In genomic region chr4:154496522-154496921, GRCm38 (mm10) we compare ENCODE assay signal across 11 mouse cellular contexts.
A peak's percentile ranks its signal among the peaks of the same experiment; 100 is the strongest.
DNase-seq lines count a peak whose midpoint lies in the region; ATAC-seq and TF ChIP-seq lines count a peak whose summit lies in the region.
"Had no signal": no experiment of that assay in that cellular context is flagged by ENCODE, and none has a peak within 500 bp of the region (broad histone marks: within the 10 kb centered on the region; RNA-seq: fewer than 3 reads in every experiment).

No protein-coding gene starts in this region.

- ATAC-seq in heart, embryonic 12.5 days (ENCODE audit: insufficient number of reproducible peaks, low FRiP score): no peak
- ATAC-seq in kidney, postnatal 0 days (replicated peaks; ENCODE audit: low FRiP score, low read depth): no peak
- ATAC-seq in megakaryocyte-erythroid progenitor cell, adult 5-6 weeks (replicated peaks; ENCODE audit: low FRiP score, low TSS enrichment, poor library complexity, severe bottlenecking): 0 out of 2 replicates have a peak, but pooled peaks have one; percentile 11

- H3K4me2 ChIP-seq in heart, embryonic 12.5 days: peak overlapping the region; percentile 0; the same call in 1 of the 2 replicates
- H3K4me2 ChIP-seq in kidney, postnatal 0 days (ENCODE audit: low read length): no peak overlapping the region
- H3K4me2 ChIP-seq: embryonic facial prominence, embryonic 12.5 days; midbrain, embryonic 15.5 days had no signal

- H3K36me3 ChIP-seq in heart, embryonic 12.5 days: no peaks in the 10 kb centered on the region
- no peaks in the 10 kb centered on the region for H3K36me3 ChIP-seq in kidney, postnatal 0 days (ENCODE audit: insufficient read depth, low read length)
- no peaks in the 10 kb centered on the region for H3K36me3 ChIP-seq in forebrain, embryonic 10.5 days (replicated peaks)
- H3K36me3 ChIP-seq: embryonic facial prominence, embryonic 12.5 days; midbrain, embryonic 15.5 days had no signal

- TF ChIP-seq CTCF in kidney, postnatal 0 days (IDR thresholded peaks at IDR 0.05; ENCODE audit: low read depth): no peak

- H3K27ac ChIP-seq in heart, embryonic 12.5 days (ENCODE audit: poor library complexity, severe bottlenecking): peak overlapping the region; percentile 77; the same call in 1 of the 2 replicates
- H3K27ac ChIP-seq in kidney, postnatal 0 days: peak overlapping the region; percentile 25; the same call in 1 of the 2 replicates
- peak overlapping the region; percentile 39; the same call in 1 of the 2 replicates for H3K27ac ChIP-seq in brown adipose tissue, adult 24 weeks (replicated peaks; ENCODE audit: low read depth, low read length)
- no peak overlapping the region for H3K27ac ChIP-seq in forebrain, embryonic 10.5 days
- H3K27ac ChIP-seq: embryonic facial prominence, embryonic 12.5 days; midbrain, embryonic 15.5 days had no signal

- H3K27me3 ChIP-seq in heart, embryonic 12.5 days (replicated peaks): 0 out of 2 replicates have a peak, but pooled peaks cover 7% of the 10 kb centered on the region
- 0 out of 2 replicates have a peak, but pooled peaks cover 4% of the 10 kb centered on the region for H3K27me3 ChIP-seq in kidney, postnatal 0 days (ENCODE audit: insufficient read depth, low read length)
- peaks cover 99% of the 10 kb centered on the region for H3K27me3 ChIP-seq in forebrain, embryonic 10.5 days (ENCODE audit: poor library complexity, severe bottlenecking)

- no peak for DNase-seq in heart, adult 9 months (ENCODE audit: low spot score in 2 of 2)
- DNase-seq in kidney, postnatal 0 days (ENCODE audit: low spot score): no peak
- DNase-seq in kidney, postnatal 25 days: no peak
- no peak for DNase-seq in forebrain, embryonic 10.5 days (ENCODE audit: extremely low spot score, low spot score)
- no peak for DNase-seq in frontal cortex, postnatal 14 days (ENCODE audit: low spot score in 2 of 2)
- DNase-seq: thymus, adult 2 months had no signal

- H3K9ac ChIP-seq in heart, embryonic 12.5 days: no peak overlapping the region
- H3K9ac ChIP-seq in kidney, postnatal 0 days (ENCODE audit: low read depth, low read length): no peak overlapping the region
- H3K9ac ChIP-seq: embryonic facial prominence, embryonic 12.5 days; midbrain, embryonic 15.5 days had no signal

- H3K9me3 ChIP-seq in heart, embryonic 12.5 days (replicated peaks): no peaks in the 10 kb centered on the region
- H3K9me3 ChIP-seq in kidney, postnatal 0 days (replicated peaks; ENCODE audit: low read length): no peaks in the 10 kb centered on the region
- no peaks in the 10 kb centered on the region for H3K9me3 ChIP-seq in forebrain, embryonic 10.5 days
- H3K9me3 ChIP-seq: embryonic facial prominence, embryonic 12.5 days; midbrain, embryonic 15.5 days had no signal

- 75% methylated on average over 5 of the region's 5 CpGs for WGBS in heart, embryonic 12.5 days
- 91% methylated on average over 5 of the region's 5 CpGs for WGBS in kidney, postnatal 0 days
- WGBS in forebrain, embryonic 10.5 days: 89% methylated on average over 5 of the region's 5 CpGs

- H3K4me1 ChIP-seq in heart, embryonic 12.5 days (replicated peaks): peaks cover 86% of the 10 kb centered on the region
- peaks cover 3% of the 10 kb centered on the region for H3K4me1 ChIP-seq in kidney, postnatal 0 days (replicated peaks; ENCODE audit: insufficient read depth, low read length)
- H3K4me1 ChIP-seq in brown adipose tissue, adult 24 weeks (ENCODE audit: control insufficient read depth, insufficient read depth, insufficient read length, low read length): peaks cover 24% of the 10 kb centered on the region
- peaks cover 96% of the 10 kb centered on the region for H3K4me1 ChIP-seq in forebrain, embryonic 10.5 days

- no peak overlapping the region for H3K4me3 ChIP-seq in heart, embryonic 12.5 days
- no peak overlapping the region for H3K4me3 ChIP-seq in kidney, postnatal 0 days (replicated peaks; ENCODE audit: low read depth, low read length)
- no peak overlapping the region for H3K4me3 ChIP-seq in brown adipose tissue, adult 24 weeks (ENCODE audit: insufficient read depth, low read depth, low read length)
- H3K4me3 ChIP-seq in forebrain, embryonic 10.5 days: no peak overlapping the region
- H3K4me3 ChIP-seq: embryonic facial prominence, embryonic 12.5 days; midbrain, embryonic 15.5 days had no signal
